Mouse (Mus musculus) ES-E14 (cell line): ENCODE measurements around the gene Rtp3.

Experiments
- CHD2 ChIP-seq: IDR thresholded peaks from 2 replicates; pipeline ENCODE4 v1.6.1; 2014; ENCODE audit warnings: mild to moderate bottlenecking, low read depth, low read length, inconsistent platforms
- MAFK ChIP-seq: IDR thresholded peaks from 2 replicates; pipeline ENCODE4 v1.6.1; 2014; ENCODE audit warnings: mild to moderate bottlenecking, low read depth, low read length, inconsistent platforms; ENCODE audit not compliant: insufficient read depth

DNA sequence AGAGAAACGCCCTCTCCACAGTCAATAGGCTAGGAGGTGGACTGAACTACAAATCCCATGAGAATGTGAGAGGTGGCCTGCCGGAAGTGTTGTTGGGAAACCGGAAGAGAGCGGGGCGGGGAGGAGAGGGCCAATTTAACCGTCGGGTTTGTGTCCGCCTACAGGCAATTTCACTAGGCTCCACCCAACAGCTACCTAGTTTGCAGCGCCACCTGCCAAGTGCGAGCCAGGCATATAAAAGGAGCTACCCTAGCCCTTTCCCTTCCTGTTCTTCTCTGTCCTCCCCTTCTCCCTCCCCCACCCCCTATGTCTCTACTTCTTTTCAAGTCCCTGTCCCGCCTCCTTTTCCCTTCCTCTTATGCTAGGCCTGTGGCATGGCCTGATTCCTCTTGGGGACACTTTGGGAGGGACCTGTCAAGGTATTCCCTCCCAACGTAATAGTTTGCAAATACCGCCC lies 4.4 kb upstream of the Rtp3 start:
- TF ChIP-seq MAFK (no peak), CHD2 (no peak)
